Mouse (Mus musculus): ENCODE measurements around the gene Srl. TPM values are rescaled to one million over a fixed set of nuclear protein-coding genes. Genes with fewer than 3 reads are reported as not detected.
"Not testable (repeated sequence)": the region's sequence is repeated elsewhere in the genome, so short reads cannot be mapped to it uniquely, and the experiment has no call there.

Gene Srl
- total and polyA plus RNA-seq, 2 experiments from 2014 or later = 419 to 910 TPM

DNA sequence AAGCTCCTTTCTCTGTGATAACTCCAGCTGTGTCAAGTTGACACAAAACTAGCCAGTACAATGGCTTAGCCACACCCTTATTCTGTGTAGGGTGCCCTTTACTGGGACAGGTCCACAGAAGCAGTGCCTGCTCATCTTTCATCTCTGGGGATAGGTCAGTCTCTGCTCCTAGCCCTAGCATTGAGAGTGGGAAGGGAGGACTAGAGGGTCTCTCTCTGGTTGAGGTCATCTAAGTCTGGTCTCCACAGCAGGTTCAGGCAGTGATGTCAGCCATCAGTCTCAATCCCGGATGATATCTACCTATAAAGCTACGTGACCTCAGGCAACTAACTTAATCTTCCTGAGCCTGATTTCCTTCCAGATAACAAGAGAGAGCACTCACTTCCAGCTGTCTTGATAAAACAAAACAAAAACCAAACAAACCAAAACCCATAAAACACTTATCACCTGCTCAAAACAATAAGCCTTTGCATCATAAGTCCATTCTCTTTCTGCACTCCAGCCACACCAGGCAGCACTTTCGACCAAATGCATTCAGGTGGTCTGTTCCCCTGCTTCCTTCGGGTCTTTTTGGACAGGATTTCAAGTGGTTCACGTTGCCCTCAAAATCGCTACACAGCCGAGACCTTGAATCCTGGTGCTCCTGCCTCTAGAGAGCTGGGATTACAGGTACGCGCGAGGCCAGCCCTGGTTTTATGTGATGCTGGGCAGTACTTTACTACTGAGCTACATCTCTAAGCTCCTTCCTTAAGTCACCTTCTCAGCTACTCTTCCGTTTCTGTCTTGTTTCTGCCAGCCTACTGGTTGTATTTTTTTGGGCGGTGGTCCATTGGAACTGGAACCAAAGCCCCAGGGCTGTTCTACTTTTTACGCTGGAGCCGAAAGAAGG, 44.3 kb upstream of the Srl start:
- peak overlapping the region; percentile 51 for H3K4me3 ChIP-seq (ENCODE audit: low read depth, low read length)
- H3K36me3 ChIP-seq (replicated peaks; ENCODE audit: control insufficient read depth, insufficient read depth, low read length) = peaks cover 9% of the 10 kb centered on the region; the same call in 1 of the 2 replicates
- H3K27ac ChIP-seq (ENCODE audit: low read depth) = peak overlapping the region; percentile 83
- 8% methylated on average over 14 of the region's 14 CpGs for WGBS
- H3K27me3 ChIP-seq (ENCODE audit: control insufficient read depth, insufficient read depth, low read length) = no peaks in the 10 kb centered on the region
- ATAC-seq (ENCODE audit: insufficient read depth, low read depth) = peak; percentile 2; the same call in 1 of the 2 replicates
- peak overlapping the region; percentile 70 for H3K4me2 ChIP-seq (ENCODE audit: low read depth, low read length)
- peak overlapping the region; percentile 57 for H3K9ac ChIP-seq (replicated peaks; ENCODE audit: low read depth, low read length)
- TF ChIP-seq EP300 (IDR thresholded peaks at IDR 0.05; ENCODE audit: low read depth) (no peak), CTCF (IDR thresholded peaks at IDR 0.05; ENCODE audit: low read depth) (no peak)
- H3K4me1 ChIP-seq (ENCODE audit: control insufficient read depth, insufficient read depth) = peaks cover 15% of the 10 kb centered on the region
- H3K9me3 ChIP-seq (replicated peaks; ENCODE audit: control insufficient read depth, low read length) = no peaks in the 10 kb centered on the region
- no peak for DNase-seq (ENCODE audit: low spot score)

GRCm38 (mm10) chr16:4584438-4584837, 42.8 kb upstream of the Srl start:
- no peaks in the 10 kb centered on the region for H3K36me3 ChIP-seq (replicated peaks; ENCODE audit: control insufficient read depth, insufficient read depth, low read length)
- H3K27me3 ChIP-seq (ENCODE audit: control insufficient read depth, insufficient read depth, low read length) = no peaks in the 10 kb centered on the region
- no peak overlapping the region for H3K4me3 ChIP-seq (ENCODE audit: low read depth, low read length)
- TF ChIP-seq CTCF (IDR thresholded peaks at IDR 0.05; ENCODE audit: low read depth) = no peak
- no peak for TF ChIP-seq EP300 (IDR thresholded peaks at IDR 0.05; ENCODE audit: low read depth)
- H3K27ac ChIP-seq (ENCODE audit: low read depth) = no peak overlapping the region
- peaks cover 15% of the 10 kb centered on the region for H3K4me1 ChIP-seq (ENCODE audit: control insufficient read depth, insufficient read depth)
- no peaks in the 10 kb centered on the region for H3K9me3 ChIP-seq (replicated peaks; ENCODE audit: control insufficient read depth, low read length)
- H3K9ac ChIP-seq (replicated peaks; ENCODE audit: low read depth, low read length) = no peak overlapping the region
- H3K4me2 ChIP-seq (ENCODE audit: low read depth, low read length) = no peak overlapping the region
- 62% methylated on average over 5 of the region's 5 CpGs for WGBS
- ATAC-seq (ENCODE audit: insufficient read depth, low read depth) (no peak), DNase-seq (ENCODE audit: low spot score) (no peak)

- 81% methylated on average over 3 of the region's 3 CpGs for WGBS
- no peak overlapping the region for H3K9ac ChIP-seq (replicated peaks; ENCODE audit: low read depth, low read length)
- TF ChIP-seq EP300 (IDR thresholded peaks at IDR 0.05; ENCODE audit: low read depth) = no peak
- TF ChIP-seq CTCF (IDR thresholded peaks at IDR 0.05; ENCODE audit: low read depth) = no peak
Observed at GRCm38 (mm10) chr16:4583807-4584206, 42.2 kb upstream of the Srl start.

GRCm38 (mm10) chr16:4581179-4581578, 39.6 kb upstream of the Srl start:
- not testable (repeated sequence) for H3K27ac ChIP-seq (ENCODE audit: low read depth); DNase-seq (ENCODE audit: low spot score); H3K9me3 ChIP-seq (replicated peaks; ENCODE audit: control insufficient read depth, low read length); H3K4me3 ChIP-seq (ENCODE audit: low read depth, low read length); H3K9ac ChIP-seq (replicated peaks; ENCODE audit: low read depth, low read length); H3K4me2 ChIP-seq (ENCODE audit: low read depth, low read length); H3K36me3 ChIP-seq (replicated peaks; ENCODE audit: control insufficient read depth, insufficient read depth, low read length); H3K27me3 ChIP-seq (ENCODE audit: control insufficient read depth, insufficient read depth, low read length); ATAC-seq (ENCODE audit: insufficient read depth, low read depth); H3K4me1 ChIP-seq (ENCODE audit: control insufficient read depth, insufficient read depth)
- WGBS = 86% methylated on average over 4 of the region's 4 CpGs

More at GRCm38 (mm10) chr16:4583807-4584206, 42.2 kb upstream of the Srl start:
- no peak for DNase-seq (ENCODE audit: low spot score)
- H3K4me3 ChIP-seq (ENCODE audit: low read depth, low read length) = no peak overlapping the region
- H3K36me3 ChIP-seq (replicated peaks; ENCODE audit: control insufficient read depth, insufficient read depth, low read length) = no peaks in the 10 kb centered on the region
- H3K9me3 ChIP-seq (replicated peaks; ENCODE audit: control insufficient read depth, low read length) = no peaks in the 10 kb centered on the region
- ATAC-seq (ENCODE audit: insufficient read depth, low read depth) = no peak
- peaks cover 15% of the 10 kb centered on the region for H3K4me1 ChIP-seq (ENCODE audit: control insufficient read depth, insufficient read depth)
- H3K27ac ChIP-seq (ENCODE audit: low read depth) = no peak overlapping the region
- no peak overlapping the region for H3K4me2 ChIP-seq (ENCODE audit: low read depth, low read length)
- no peaks in the 10 kb centered on the region for H3K27me3 ChIP-seq (ENCODE audit: control insufficient read depth, insufficient read depth, low read length)

GRCm38 (mm10) chr16:4578630-4579029, 37.0 kb upstream of the Srl start:
- no peaks in the 10 kb centered on the region for H3K36me3 ChIP-seq (replicated peaks; ENCODE audit: control insufficient read depth, insufficient read depth, low read length)
- H3K9me3 ChIP-seq (replicated peaks; ENCODE audit: control insufficient read depth, low read length) = no peaks in the 10 kb centered on the region
- DNase-seq (ENCODE audit: low spot score) (no peak), ATAC-seq (ENCODE audit: insufficient read depth, low read depth) (no peak)
- no peak overlapping the region for H3K4me3 ChIP-seq (ENCODE audit: low read depth, low read length)
- no peak overlapping the region for H3K9ac ChIP-seq (replicated peaks; ENCODE audit: low read depth, low read length)
- no peak overlapping the region for H3K4me2 ChIP-seq (ENCODE audit: low read depth, low read length)
- H3K27ac ChIP-seq (ENCODE audit: low read depth) = no peak overlapping the region
- TF ChIP-seq EP300 (IDR thresholded peaks at IDR 0.05; ENCODE audit: low read depth) = no peak
- TF ChIP-seq CTCF (IDR thresholded peaks at IDR 0.05; ENCODE audit: low read depth) = no peak
- no peaks in the 10 kb centered on the region for H3K4me1 ChIP-seq (ENCODE audit: control insufficient read depth, insufficient read depth)
- 49% methylated on average over 7 of the region's 7 CpGs for WGBS
- H3K27me3 ChIP-seq (ENCODE audit: control insufficient read depth, insufficient read depth, low read length) = no peaks in the 10 kb centered on the region

Data from heart, postnatal 0 days (tissue).